Mouse (Mus musculus) lung, adult 2 months (tissue): ENCODE measurements around the gene Aven. TPM values are rescaled to one million over a fixed set of nuclear protein-coding genes. Genes with fewer than 3 reads are reported as not detected.
"Not testable (repeated sequence)": the region's sequence is repeated elsewhere in the genome, so short reads cannot be mapped to it uniquely, and the experiment has no call there.

Experiments used
- DNase-seq: peaks from one replicate; pipeline ENCODE4 v3.0.0; 2022
- H3K4me1 ChIP-seq: fragments of 200-500 bp; 2 replicates; pipeline ENCODE4 v1.6.1; 2011; ENCODE audit warnings: low read length; ENCODE audit not compliant: control insufficient read depth, insufficient read depth
- H3K4me3 ChIP-seq: fragments of 200-500 bp; replicated peaks from 2 replicates; pipeline ENCODE3; 2011; ENCODE audit warnings: low read depth, mild to moderate bottlenecking, control low read depth, low read length; ENCODE audit errors: extremely low read depth
- CTCF ChIP-seq: fragments of 200-500 bp; IDR thresholded peaks from 2 replicates; pipeline ENCODE4 v1.5.1; 2011; ENCODE audit warnings: mild to moderate bottlenecking, low read length, control low read depth; ENCODE audit not compliant: insufficient read depth
- POLR2A ChIP-seq: fragments of 200-500 bp; IDR thresholded peaks from 2 replicates; pipeline ENCODE4 v1.6.1; 2011; ENCODE audit warnings: low read depth, mild to moderate bottlenecking, control low read depth, low read length, borderline replicate concordance; ENCODE audit errors: extremely low read depth
- WGBS: fragments of 180-500 bp; shearing (Covaris S2); methylation state at CpG from one replicate; pipeline ENCODE4 v1.1.7; 2018; 5-methylcytosine and 5-hydroxymethylcytosine counted together
- polyA plus RNA-seq: library from polyadenylated mRNA; depleted of rRNA; stranded (reverse); fragments of >200 nt; gene quantifications from 2 replicates; pipeline ENCODE4 v1.2.3, GENCODE M21; 2012; rRNA removed

Gene Aven
- 2.3 and 2.5 TPM in 2 replicates for polyA plus RNA-seq

DNA sequence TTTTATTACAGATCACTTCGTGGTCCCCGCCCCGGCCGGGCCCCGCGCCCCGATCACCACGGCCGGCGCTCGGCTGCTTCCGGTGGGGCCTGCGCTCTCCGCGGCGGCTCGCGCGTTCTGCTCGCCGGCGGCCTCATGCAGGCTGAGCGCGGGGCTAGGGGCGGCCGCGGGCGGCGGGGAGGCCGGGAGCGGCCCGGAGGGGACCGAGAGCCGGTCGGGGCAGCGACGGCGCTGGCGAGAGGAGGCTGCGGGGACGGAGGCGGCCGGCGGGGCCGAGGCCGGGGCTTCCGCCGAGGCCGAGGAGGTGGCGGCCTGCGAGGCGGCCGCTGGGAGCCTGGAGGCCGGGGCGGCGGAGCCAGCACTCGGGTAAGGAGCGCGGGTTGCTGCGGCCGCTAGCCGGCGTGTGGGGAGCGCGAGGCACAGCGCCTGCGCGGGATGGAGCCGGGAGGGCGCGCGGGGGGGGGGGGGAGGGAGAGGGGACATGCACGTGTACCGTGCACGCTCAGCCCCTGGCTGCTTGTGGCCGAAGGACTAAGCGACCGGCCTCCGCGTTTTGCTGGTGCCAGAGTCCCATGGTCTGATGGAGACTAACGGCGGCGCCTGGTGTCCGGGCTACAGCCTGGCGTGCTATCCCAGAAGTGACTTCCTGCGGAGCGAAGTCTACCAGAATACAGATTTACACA is at the start of gene Aven:
Gene Aven, plus strand, starts transcription at position 109 of the 683 bp plus-strand sequence.
- peak; percentile 86 for DNase-seq
- Histone ChIP-seq H3K4me1 (peaks cover 6% of the 10 kb centered on the region), H3K4me3 (peak within 1 kb of the TSS; percentile 67)

DNA sequence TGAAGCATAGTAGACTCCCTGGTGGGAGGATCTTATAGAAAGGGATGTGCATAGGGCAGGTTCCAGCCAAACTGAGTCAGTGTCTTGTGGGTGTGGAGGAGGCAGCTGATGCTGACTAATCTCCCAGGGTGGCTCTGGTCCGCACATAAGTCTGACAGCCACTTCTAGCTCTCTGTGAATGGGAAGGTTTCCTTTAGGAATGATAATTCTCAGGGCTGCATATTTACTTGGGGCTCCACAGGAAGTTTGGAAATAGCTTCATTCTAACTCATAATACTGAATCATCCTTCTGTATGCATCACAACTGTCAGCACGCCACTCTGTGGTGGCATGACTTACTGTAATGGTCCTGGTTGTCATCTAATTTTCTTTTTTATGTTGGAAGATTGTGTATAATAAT is 49.3 kb upstream of the Aven start:
- Histone ChIP-seq H3K4me1 (no peaks in the 10 kb centered on the region; the same call in 1 of the 2 replicates), H3K4me3 (no peak overlapping the region)
- 58% methylated on average over 2 of the region's 2 CpGs for WGBS
- no peak for DNase-seq
- no peak for TF ChIP-seq CTCF
- no peak for TF ChIP-seq POLR2A

More for the DNA sequence above, at the start of gene Aven:
- TF ChIP-seq CTCF (no peak), POLR2A (peak; percentile 63; the same call in 1 of the 2 replicates)
- WGBS, result under 1% methylated on average over 75 of the region's 87 CpGs

DNA sequence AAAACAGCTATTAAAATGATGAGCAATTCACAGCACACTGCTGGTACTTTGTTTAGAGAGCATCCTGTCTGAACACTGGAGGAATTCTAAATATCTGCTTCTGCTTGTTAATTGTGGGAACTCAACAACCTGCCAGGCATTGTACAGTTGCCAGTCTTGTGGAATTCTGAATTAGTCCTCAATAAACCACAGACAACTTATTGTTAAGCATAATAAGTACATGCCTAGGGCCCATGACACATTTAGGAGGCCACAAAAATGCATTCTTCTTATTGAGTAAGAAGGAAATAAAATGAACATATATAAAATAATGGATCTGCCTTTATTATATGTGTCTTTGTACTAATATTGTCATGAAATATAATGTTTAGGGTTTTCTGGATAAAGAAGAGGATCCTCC is 47.3 kb upstream of the Aven start:
- Histone ChIP-seq H3K4me3 (no peak overlapping the region), H3K4me1 (no peaks in the 10 kb centered on the region; the same call in 1 of the 2 replicates)
- no peak for DNase-seq
- TF ChIP-seq CTCF (no peak), POLR2A (no peak)

DNA sequence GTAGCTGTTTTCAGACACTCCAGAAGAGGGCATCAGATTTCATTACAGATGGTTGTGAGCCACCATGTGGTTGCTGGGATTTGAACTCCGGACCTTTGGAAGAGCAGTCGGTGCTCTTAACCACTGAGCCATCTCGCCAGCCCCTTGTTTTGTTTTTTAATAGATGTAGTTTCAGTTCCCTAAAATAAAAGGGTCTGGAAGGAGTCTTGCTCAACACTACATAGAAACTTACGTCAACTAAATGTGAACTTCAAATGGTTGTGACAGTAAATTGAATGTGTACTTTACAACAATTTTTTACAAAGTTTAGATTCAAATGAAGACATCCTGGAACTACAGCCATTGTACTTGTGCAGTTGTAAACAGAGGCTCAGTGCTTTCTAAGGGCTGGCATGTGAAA is 44.7 kb upstream of the Aven start:
- 63% methylated on average over 4 of the region's 4 CpGs for WGBS

DNA sequence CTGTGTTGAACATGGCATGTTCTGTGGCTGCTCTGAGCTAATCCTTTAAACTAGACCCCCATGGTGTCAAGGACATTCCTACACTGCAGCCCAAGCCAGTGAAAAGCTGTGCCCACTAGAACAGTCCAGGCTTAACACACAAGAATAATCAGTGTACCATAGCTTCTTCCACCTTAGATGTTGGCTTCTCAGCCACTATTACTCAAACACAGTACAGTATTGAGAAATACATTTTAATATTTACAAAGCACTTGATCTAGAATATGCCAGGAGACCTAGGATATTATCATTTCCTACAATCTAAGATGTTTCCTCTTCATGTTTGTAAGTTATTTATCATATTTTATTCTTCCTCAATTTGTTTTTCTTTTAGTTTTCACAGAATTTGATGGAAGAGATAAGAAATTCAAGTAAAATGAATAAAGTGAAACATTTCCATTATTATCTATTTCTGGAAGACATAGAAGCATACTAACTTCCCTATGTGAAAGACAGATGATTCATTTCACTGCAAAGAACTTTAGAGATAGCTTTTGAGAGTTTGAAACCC is 44.2 kb upstream of the Aven start:
- DNase-seq, result peak; percentile 17
- Histone ChIP-seq H3K4me3 (no peak overlapping the region), H3K4me1 (no peaks in the 10 kb centered on the region; the same call in 1 of the 2 replicates)
- TF ChIP-seq POLR2A (no peak), CTCF (no peak)

More for the DNA sequence above, 44.7 kb upstream of the Aven start:
- DNase-seq, H3K4me3 ChIP-seq, H3K4me1 ChIP-seq: not testable (repeated sequence)

DNA sequence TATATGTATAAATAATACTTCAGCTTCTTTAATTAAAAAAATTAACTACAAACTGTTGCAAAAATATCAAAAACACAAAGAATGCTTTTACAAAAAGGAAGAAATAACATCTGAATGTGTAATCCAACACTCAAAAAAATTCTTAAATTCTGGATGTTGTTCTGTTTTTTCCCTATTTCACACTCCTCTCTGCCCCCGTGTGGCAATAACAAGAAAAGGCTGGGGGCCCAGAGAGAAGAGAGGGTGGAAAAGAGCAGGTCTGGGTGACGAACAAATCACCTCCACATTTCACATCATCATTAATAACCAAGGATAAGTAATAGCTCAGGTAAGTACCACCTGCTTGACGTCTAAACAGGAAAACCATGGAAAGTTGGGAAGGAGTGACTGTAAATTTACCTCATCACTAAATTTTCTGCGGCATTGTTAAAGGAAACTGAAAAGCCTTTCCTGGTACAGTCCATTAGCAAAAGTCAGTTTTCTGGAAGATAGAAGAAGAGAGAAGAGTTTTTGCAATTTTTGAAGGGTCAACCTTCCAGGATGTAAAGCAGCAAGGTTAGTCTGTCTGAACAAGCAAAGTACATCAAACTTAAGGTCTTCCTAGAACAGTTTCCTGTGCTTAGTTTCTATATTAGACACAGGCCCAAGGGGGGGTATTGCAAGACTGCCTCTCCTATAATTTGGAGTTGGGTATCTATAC is 43.0 kb upstream of the Aven start:
- H3K4me3 ChIP-seq, result no peak overlapping the region
- no peak for TF ChIP-seq POLR2A
- TF ChIP-seq CTCF, result no peak
- DNase-seq, result peak; percentile 11
- 29% methylated on average over 4 of the region's 4 CpGs for whole genome bisulfite sequencing
- no peaks in the 10 kb centered on the region; the same call in 1 of the 2 replicates for H3K4me1 ChIP-seq

DNA sequence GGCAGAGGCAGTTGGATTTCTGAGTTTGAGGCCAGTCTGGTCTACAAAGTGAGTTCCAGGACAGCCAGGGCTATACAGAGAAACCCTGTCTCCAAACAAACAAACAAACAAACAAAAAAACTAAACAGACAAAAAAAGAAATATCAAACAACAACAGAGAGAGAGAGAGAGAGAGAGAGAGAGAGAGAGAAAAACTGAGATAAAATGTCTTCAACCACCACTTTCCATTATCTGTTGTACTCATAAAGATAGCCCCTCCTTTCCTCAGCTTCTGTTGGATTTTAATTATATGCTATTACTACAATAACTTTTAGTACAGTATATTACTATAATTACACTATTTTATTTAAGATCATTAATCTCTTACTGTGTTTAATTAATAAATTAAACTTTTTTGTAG is 40.3 kb upstream of the Aven start:
- not testable (repeated sequence) for H3K4me1 ChIP-seq, DNase-seq, H3K4me3 ChIP-seq

DNA sequence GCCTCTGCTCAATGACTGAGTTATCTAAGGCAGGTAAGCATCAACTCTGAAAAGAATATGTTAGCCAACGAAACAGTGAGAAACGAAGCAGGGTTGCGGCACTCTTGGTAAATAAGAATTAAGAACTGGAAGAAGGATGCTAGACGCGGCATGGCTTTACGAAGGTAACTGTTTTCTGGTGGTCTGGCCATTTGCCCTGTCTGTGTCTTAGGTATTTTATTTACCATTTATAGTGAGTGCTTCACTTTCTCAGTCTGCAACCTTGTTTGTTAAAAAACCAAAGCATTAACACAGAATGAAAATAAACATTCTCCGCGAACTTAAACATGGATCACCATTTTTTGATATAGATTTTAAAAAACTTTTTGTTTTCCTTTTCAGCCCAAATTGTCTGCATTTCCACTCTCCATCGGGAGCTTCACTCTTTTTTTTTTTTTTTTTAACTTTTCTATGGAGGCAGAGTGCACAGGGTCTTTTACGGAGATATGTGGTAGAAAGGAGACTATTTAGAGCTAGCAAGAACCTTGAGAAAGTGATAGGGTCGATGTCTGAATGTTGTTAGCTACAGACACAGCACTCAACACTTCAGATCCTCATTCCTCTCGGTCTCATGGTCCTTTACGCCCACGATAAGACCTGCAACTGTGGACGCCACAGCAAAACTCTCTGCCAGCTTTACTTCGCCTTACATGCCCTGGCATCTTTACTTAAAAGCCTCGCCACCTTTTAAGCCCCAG is 38.5 kb upstream of the Aven start:
- H3K4me1 ChIP-seq, result no peaks in the 10 kb centered on the region; the same call in 1 of the 2 replicates
- peak overlapping the region; percentile 79 for H3K4me3 ChIP-seq
- DNase-seq, result no peak
- 27% methylated on average over 17 of the region's 17 CpGs for WGBS
- TF ChIP-seq CTCF (no peak), POLR2A (no peak)

DNA sequence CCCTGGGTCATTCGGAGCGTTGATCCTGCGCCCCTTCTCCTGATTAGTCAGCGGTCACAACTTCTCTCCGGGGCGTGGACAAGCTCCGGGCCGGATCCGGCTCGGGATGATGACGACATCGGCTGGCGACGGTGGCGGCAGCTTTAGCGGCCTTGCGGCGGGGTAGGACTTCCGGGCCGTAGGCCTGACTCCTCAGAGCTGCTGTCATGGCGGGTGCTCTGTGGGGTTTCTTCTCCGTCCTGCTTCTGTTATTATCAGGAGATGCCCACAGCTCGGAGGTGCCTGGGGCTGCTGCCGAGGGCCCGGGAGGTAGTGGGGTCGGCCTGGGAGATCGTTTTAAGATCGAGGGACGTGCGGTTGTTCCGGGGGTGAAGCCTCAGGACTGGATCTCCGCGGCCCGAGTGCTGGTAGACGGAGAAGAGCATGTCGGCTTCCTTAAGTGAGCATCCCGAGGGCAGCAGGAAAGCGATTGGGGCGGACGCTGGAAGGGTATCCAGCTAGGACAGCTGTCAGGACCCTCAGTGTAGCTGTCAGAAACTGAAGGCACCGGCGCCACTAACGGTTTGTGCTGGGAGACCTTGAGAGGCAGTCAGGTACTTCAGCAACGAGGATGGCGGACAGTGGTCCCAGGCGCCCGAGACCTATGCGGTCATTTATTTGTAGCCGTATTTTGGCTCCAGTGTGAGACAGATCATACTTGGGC is 37.8 kb upstream of the Aven start, which contains the start of gene Emc7:
Gene Emc7, plus strand, starts transcription at position 136 of the 703 bp plus-strand sequence.
- DNase-seq, result peak; percentile 97
- no peaks in the 10 kb centered on the region; the same call in 1 of the 2 replicates for H3K4me1 ChIP-seq
- TF ChIP-seq POLR2A (peak; percentile 90), CTCF (no peak)
- peak within 1 kb of the TSS; percentile 79 for H3K4me3 ChIP-seq
- under 1% methylated on average over 49 of the region's 49 CpGs for WGBS
